Mouse (Mus musculus): ENCODE data around the gene Hacd2.

- TF ChIP-seq CTCF (IDR thresholded peaks at IDR 0.05; ENCODE audit: control insufficient read depth, insufficient read depth, low read length) (no peak), POLR2A (IDR thresholded peaks at IDR 0.05; ENCODE audit: borderline replicate concordance, control insufficient read depth, low read depth, low read length) (no peak)
These were observed 17.5 kb upstream of the Hacd2 start for GRCm38 (mm10) chr16:35004756-35005155.
